Mouse (Mus musculus) forebrain, embryonic 13.5 days (tissue): ENCODE measurements around the gene Gins2. TPM values are rescaled to one million over a fixed set of nuclear protein-coding genes. Genes with fewer than 3 reads are reported as not detected.

ENCODE experiments used
- ATAC-seq: fragments of 200-750 bp; cut with Nextera tagmentation; 2 replicates; pipeline ENCODE4 v1.8.0; 2017
- H3K27ac ChIP-seq: fragments of 300-500 bp; sonication (generic); 2 replicates; pipeline ENCODE4 v1.5.1; 2015; ENCODE audit warnings: inconsistent platforms, mild to moderate bottlenecking, moderate library complexity
- H3K27me3 ChIP-seq: fragments of 300-500 bp; sonication (generic); 2 replicates; pipeline ENCODE4 v1.6.1; 2015; ENCODE audit warnings: mild to moderate bottlenecking, inconsistent platforms
- H3K36me3 ChIP-seq: fragments of 300-500 bp; sonication (generic); 2 replicates; pipeline ENCODE4 v1.6.1; 2015; ENCODE audit warnings: mild to moderate bottlenecking, inconsistent platforms; ENCODE audit not compliant: poor library complexity, severe bottlenecking
- H3K4me1 ChIP-seq: fragments of 300-500 bp; sonication (generic); 2 replicates; pipeline ENCODE4 v1.6.1; 2015; ENCODE audit warnings: inconsistent platforms
- H3K4me2 ChIP-seq: fragments of 300-500 bp; sonication (generic); 2 replicates; pipeline ENCODE4 v1.6.1; 2015; ENCODE audit warnings: inconsistent platforms, mild to moderate bottlenecking, moderate library complexity
- H3K4me3 ChIP-seq: fragments of 300-500 bp; sonication (generic); 2 replicates; pipeline ENCODE4 v1.5.1; 2015; ENCODE audit warnings: mild to moderate bottlenecking, inconsistent platforms
- H3K9ac ChIP-seq: fragments of 300-500 bp; sonication (generic); 2 replicates; pipeline ENCODE4 v1.6.1; 2015; ENCODE audit warnings: mild to moderate bottlenecking, inconsistent platforms
- H3K9me3 ChIP-seq: fragments of 300-500 bp; sonication (generic); replicated peaks from 2 replicates; pipeline ENCODE4 v1.6.1; 2016; ENCODE audit warnings: inconsistent platforms
- WGBS: fragments of 180-500 bp; shearing (Covaris S2); methylation state at CpG from one replicate; pipeline ENCODE4 v1.1.7; 2015; 5-methylcytosine and 5-hydroxymethylcytosine counted together
- polyA plus RNA-seq: library from polyadenylated mRNA; unstranded; fragments of >200 nt; fragmentation: Nextera tagmentation; extraction: Ambion mirVana; gene quantifications from 2 replicates; pipeline ENCODE4 v1.2.1, GENCODE M21; 2015

Gins2 gene
- polyA plus RNA-seq, 1 experiment from 2014 or later: 66.9 TPM

GRCm38 (mm10) chr8:120550937-120551676 lies 38.0 kb downstream of the Gins2 start:
- 48% methylated on average over 11 of the region's 11 CpGs for WGBS
- peak overlapping the region; percentile 64 for H3K4me2 ChIP-seq
- peak overlapping the region; percentile 66 for H3K9ac ChIP-seq

GRCm38 (mm10) chr8:120550430-120550829 lies 38.7 kb downstream of the Gins2 start:
- Histone ChIP-seq H3K36me3 (peaks cover 21% of the 10 kb centered on the region), H3K9ac (peak overlapping the region; percentile 66), H3K27me3 (no peaks in the 10 kb centered on the region), H3K4me2 (peak overlapping the region; percentile 64), H3K4me3 (0 out of 2 replicates have a peak overlapping the region, but pooled peaks have one; percentile 25), H3K4me1 (peaks cover 99% of the 10 kb centered on the region), H3K9me3 (no peaks in the 10 kb centered on the region), H3K27ac (peak overlapping the region; percentile 93)
- 6% methylated on average over 12 of the region's 12 CpGs for WGBS
- no peak; the same call in 1 of the 2 replicates for ATAC-seq

More at GRCm38 (mm10) chr8:120550937-120551676, 38.0 kb downstream of the Gins2 start:
- H3K27ac ChIP-seq: peak overlapping the region; percentile 93
- H3K36me3 ChIP-seq: peaks cover 21% of the 10 kb centered on the region
- no peaks in the 10 kb centered on the region for H3K27me3 ChIP-seq
- H3K4me1 ChIP-seq: peaks cover 99% of the 10 kb centered on the region
- H3K4me3 ChIP-seq: no peak overlapping the region
- H3K9me3 ChIP-seq: no peaks in the 10 kb centered on the region
- ATAC-seq: peak; percentile 25

GRCm38 (mm10) chr8:120549922-120550321 lies 39.2 kb downstream of the Gins2 start:
- Histone ChIP-seq H3K4me2 (peak overlapping the region; percentile 64), H3K27ac (peak overlapping the region; percentile 93), H3K36me3 (peaks cover 17% of the 10 kb centered on the region), H3K9me3 (no peaks in the 10 kb centered on the region), H3K9ac (peak overlapping the region; percentile 66), H3K4me3 (peak overlapping the region; percentile 25), H3K4me1 (peaks cover 99% of the 10 kb centered on the region), H3K27me3 (no peaks in the 10 kb centered on the region)
- 2% methylated on average over 11 of the region's 11 CpGs for WGBS
- ATAC-seq: peak; percentile 60

GRCm38 (mm10) chr8:120549321-120549921 lies 39.7 kb downstream of the Gins2 start:
- H3K27ac ChIP-seq: peak overlapping the region; percentile 93
- peaks cover 99% of the 10 kb centered on the region for H3K4me1 ChIP-seq
- H3K36me3 ChIP-seq: peaks cover 12% of the 10 kb centered on the region
- ATAC-seq: peak; percentile 23
- peak overlapping the region; percentile 25 for H3K4me3 ChIP-seq
- peak overlapping the region; percentile 66 for H3K9ac ChIP-seq
- H3K27me3 ChIP-seq: no peaks in the 10 kb centered on the region
- H3K9me3 ChIP-seq: no peaks in the 10 kb centered on the region
- WGBS: 3% methylated on average over 25 of the region's 25 CpGs
- peak overlapping the region; percentile 64 for H3K4me2 ChIP-seq

- Histone ChIP-seq H3K27me3 (no peaks in the 10 kb centered on the region), H3K4me1 (peaks cover 98% of the 10 kb centered on the region), H3K9ac (peak overlapping the region; percentile 43), H3K27ac (peak overlapping the region; percentile 93), H3K4me2 (peak overlapping the region; percentile 64), H3K36me3 (0 out of 2 replicates have a peak, but pooled peaks cover 1% of the 10 kb centered on the region), H3K9me3 (no peaks in the 10 kb centered on the region), H3K4me3 (no peak overlapping the region)
- WGBS: 33% methylated on average over 16 of the region's 16 CpGs
- ATAC-seq: peak; percentile 6; the same call in 1 of the 2 replicates
These were observed 40.8 kb downstream of the Gins2 start for GRCm38 (mm10) chr8:120548313-120548761.

GRCm38 (mm10) chr8:120547562-120547961 lies 41.5 kb downstream of the Gins2 start:
- H3K4me2 ChIP-seq: 0 out of 2 replicates have a peak overlapping the region, but pooled peaks have one; percentile 64
- H3K27ac ChIP-seq: peak overlapping the region; percentile 93
- H3K4me3 ChIP-seq: no peak overlapping the region
- no peak for ATAC-seq
- H3K36me3 ChIP-seq: no peaks in the 10 kb centered on the region
- no peaks in the 10 kb centered on the region for H3K27me3 ChIP-seq
- WGBS: 78% methylated on average over 9 of the region's 9 CpGs
- no peaks in the 10 kb centered on the region for H3K9me3 ChIP-seq
- H3K9ac ChIP-seq: peak overlapping the region; percentile 43
- H3K4me1 ChIP-seq: peaks cover 98% of the 10 kb centered on the region

GRCm38 (mm10) chr8:120544155-120544554 lies 44.9 kb downstream of the Gins2 start:
- no peak overlapping the region for H3K27ac ChIP-seq
- no peak overlapping the region for H3K9ac ChIP-seq
- no peak for ATAC-seq
- H3K36me3 ChIP-seq: no peaks in the 10 kb centered on the region
- 94% methylated on average over 5 of the region's 5 CpGs for WGBS
- H3K9me3 ChIP-seq: no peaks in the 10 kb centered on the region
- no peaks in the 10 kb centered on the region for H3K27me3 ChIP-seq
- no peak overlapping the region for H3K4me3 ChIP-seq
- H3K4me2 ChIP-seq: no peak overlapping the region
- peaks cover 97% of the 10 kb centered on the region for H3K4me1 ChIP-seq

GRCm38 (mm10) chr8:120543416-120544055 lies 45.6 kb downstream of the Gins2 start:
- peak overlapping the region; percentile 46; the same call in 1 of the 2 replicates for H3K9ac ChIP-seq
- no peaks in the 10 kb centered on the region for H3K27me3 ChIP-seq
- no peak overlapping the region for H3K4me3 ChIP-seq
- peak overlapping the region; percentile 16 for H3K27ac ChIP-seq
- peaks cover 97% of the 10 kb centered on the region for H3K4me1 ChIP-seq
- H3K36me3 ChIP-seq: no peaks in the 10 kb centered on the region
- peak overlapping the region; percentile 33 for H3K4me2 ChIP-seq
- ATAC-seq: no peak
- 61% methylated on average over 8 of the region's 8 CpGs for WGBS
- H3K9me3 ChIP-seq: no peaks in the 10 kb centered on the region

- WGBS: 12% methylated on average over 13 of the region's 13 CpGs
- ATAC-seq: no peak
These were observed 46.1 kb downstream of the Gins2 start for GRCm38 (mm10) chr8:120542995-120543394.

GRCm38 (mm10) chr8:120539775-120540625 lies 49.1 kb downstream of the Gins2 start:
- Histone ChIP-seq H3K36me3 (no peaks in the 10 kb centered on the region), H3K4me3 (peak overlapping the region; percentile 65), H3K4me1 (peaks cover 91% of the 10 kb centered on the region), H3K27me3 (no peaks in the 10 kb centered on the region), H3K9ac (peak overlapping the region; percentile 95), H3K4me2 (peak overlapping the region; percentile 91), H3K9me3 (no peaks in the 10 kb centered on the region), H3K27ac (peak overlapping the region; percentile 100)
- ATAC-seq: no peak
- 28% methylated on average over 23 of the region's 23 CpGs for WGBS

More at GRCm38 (mm10) chr8:120542995-120543394, 46.1 kb downstream of the Gins2 start:
- Histone ChIP-seq H3K27ac (peak overlapping the region; percentile 57), H3K9ac (peak overlapping the region; percentile 46), H3K4me1 (peaks cover 97% of the 10 kb centered on the region), H3K9me3 (no peaks in the 10 kb centered on the region), H3K4me3 (no peak overlapping the region), H3K27me3 (no peaks in the 10 kb centered on the region), H3K4me2 (peak overlapping the region; percentile 33), H3K36me3 (no peaks in the 10 kb centered on the region)

GRCm38 (mm10) chr8:120539381-120539774 lies 49.7 kb downstream of the Gins2 start:
- 47% methylated on average over 6 of the region's 6 CpGs for WGBS

More at GRCm38 (mm10) chr8:120539381-120539774, 49.7 kb downstream of the Gins2 start:
- H3K9ac ChIP-seq: peak overlapping the region; percentile 95
- no peak for ATAC-seq
- no peaks in the 10 kb centered on the region for H3K9me3 ChIP-seq
- peak overlapping the region; percentile 91 for H3K4me2 ChIP-seq
- H3K36me3 ChIP-seq: no peaks in the 10 kb centered on the region
- peaks cover 91% of the 10 kb centered on the region for H3K4me1 ChIP-seq
- H3K27ac ChIP-seq: peak overlapping the region; percentile 100
- peak overlapping the region; percentile 65 for H3K4me3 ChIP-seq
- no peaks in the 10 kb centered on the region for H3K27me3 ChIP-seq
